14 mouse cellular contexts compared by ENCODE assay signal in the genomic region with DNA sequence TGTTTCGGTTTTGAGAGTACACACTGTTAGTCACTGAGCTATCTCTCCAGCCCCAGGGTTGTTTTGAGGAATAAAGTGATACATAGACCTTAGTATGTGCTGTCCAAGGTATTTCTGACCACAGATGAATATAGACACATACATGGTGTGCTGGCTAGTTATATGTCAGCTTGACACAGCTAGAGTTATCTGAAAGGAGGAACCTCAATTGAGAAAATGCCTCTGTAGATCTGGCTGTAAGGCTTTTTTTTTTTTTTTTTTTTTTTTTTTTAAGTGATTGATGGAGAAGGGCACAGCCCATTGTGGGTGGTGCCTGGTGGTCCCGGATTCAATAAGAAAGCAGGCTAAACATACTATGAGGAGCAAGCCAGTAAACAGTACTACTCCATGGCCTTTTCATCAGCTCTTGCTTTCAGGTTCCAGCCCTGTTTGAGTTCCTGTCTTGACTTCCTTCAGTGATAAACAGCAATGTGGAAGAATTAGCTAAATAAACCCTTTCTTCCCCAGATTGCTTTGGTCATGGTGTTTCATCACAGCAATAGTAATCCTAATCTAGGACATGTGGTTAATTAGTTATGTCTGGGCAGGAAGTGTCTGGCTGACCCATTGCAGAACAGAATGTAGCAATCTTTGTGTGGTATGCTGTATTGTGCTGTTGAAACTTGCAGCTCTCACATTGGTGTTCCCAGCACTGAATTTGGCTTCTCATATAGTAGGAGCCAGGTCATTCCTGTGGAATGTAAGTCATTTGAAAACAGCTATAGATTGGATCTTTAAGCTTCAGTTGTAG. TPM values are rescaled to one million over a fixed set of nuclear protein-coding genes. Genes with fewer than 3 reads are reported as not detected.
DNase-seq lines count a peak whose midpoint lies in the region; ATAC-seq and TF ChIP-seq lines count a peak whose summit lies in the region.
"Had no signal": no experiment of that assay in that cellular context is flagged by ENCODE, and none has a peak within 500 bp of the region (broad histone marks: within the 10 kb centered on the region; RNA-seq: fewer than 3 reads in every experiment).

No protein-coding gene starts in this region.

- no peaks in the 10 kb centered on the region for H3K36me3 ChIP-seq in liver, adult 2 months (ENCODE audit: control insufficient read depth, insufficient read depth, low read length)
- H3K36me3 ChIP-seq in liver, embryonic 11.5 days (ENCODE audit: control insufficient read depth, insufficient read depth, low read length) = no peaks in the 10 kb centered on the region
- H3K36me3 ChIP-seq in ES-E14 (ENCODE audit: control insufficient read depth, insufficient read depth, low read length, poor library complexity, severe bottlenecking) = no peaks in the 10 kb centered on the region
- H3K36me3 ChIP-seq in midbrain, embryonic 15.5 days (replicated peaks) = no peaks in the 10 kb centered on the region
- no peaks in the 10 kb centered on the region for H3K36me3 ChIP-seq in hindbrain, embryonic 12.5 days
- H3K36me3 ChIP-seq: embryonic facial prominence, embryonic 12.5 days; forebrain, embryonic 15.5 days had no signal

- H3K4me1 ChIP-seq in liver, adult 2 months (ENCODE audit: control insufficient read depth, insufficient read depth, low read length) = peaks cover 5% of the 10 kb centered on the region; the same call in 1 of the 2 replicates
- H3K4me1 ChIP-seq in liver, embryonic 11.5 days (replicated peaks; ENCODE audit: control insufficient read depth, insufficient read depth, low read length) = peaks cover 10% of the 10 kb centered on the region; the same call in 1 of the 2 replicates
- H3K4me1 ChIP-seq in ES-E14 (ENCODE audit: control insufficient read depth in 2 of 2, insufficient read depth in 2 of 2, low read length in 2 of 2, poor library complexity in 1 of 2) = no peaks in the 10 kb centered on the region
- peaks cover 15% of the 10 kb centered on the region for H3K4me1 ChIP-seq in bone marrow macrophage, adult 2 months (ENCODE audit: control insufficient read depth, insufficient read depth, low read length)
- H3K4me1 ChIP-seq in midbrain, embryonic 15.5 days = 0 out of 2 replicates have a peak, but pooled peaks cover 4% of the 10 kb centered on the region
- no peaks in the 10 kb centered on the region; the same call in 1 of the 2 replicates for H3K4me1 ChIP-seq in hindbrain, embryonic 12.5 days
- H3K4me1 ChIP-seq: embryonic facial prominence, embryonic 12.5 days; forebrain, embryonic 15.5 days had no signal

- no peak overlapping the region for H3K4me2 ChIP-seq in liver, embryonic 11.5 days
- no peak overlapping the region for H3K4me2 ChIP-seq in midbrain, embryonic 15.5 days
- no peak overlapping the region for H3K4me2 ChIP-seq in hindbrain, embryonic 12.5 days (replicated peaks)
- H3K4me2 ChIP-seq: embryonic facial prominence, embryonic 12.5 days; forebrain, embryonic 15.5 days had no signal

- H3K27ac ChIP-seq in liver, adult 2 months (replicated peaks; ENCODE audit: insufficient read depth, low read depth, low read length) = 0 out of 2 replicates have a peak overlapping the region, but pooled peaks have one; percentile 21
- no peak overlapping the region for H3K27ac ChIP-seq in liver, embryonic 11.5 days (ENCODE audit: low read depth, low read length)
- H3K27ac ChIP-seq in ES-E14 (ENCODE audit: insufficient read depth, low read depth, low read length, poor library complexity, severe bottlenecking) = no peak overlapping the region
- H3K27ac ChIP-seq in bone marrow macrophage, adult 2 months (ENCODE audit: insufficient read depth, low read depth, low read length) = peak overlapping the region; percentile 43
- no peak overlapping the region for H3K27ac ChIP-seq in midbrain, embryonic 15.5 days
- no peak overlapping the region for H3K27ac ChIP-seq in hindbrain, embryonic 12.5 days
- H3K27ac ChIP-seq: embryonic facial prominence, embryonic 12.5 days; forebrain, embryonic 15.5 days; left cerebral cortex, adult 2 months had no signal

- ATAC-seq in liver, embryonic 11.5 days (replicated peaks; ENCODE audit: low FRiP score) = no peak
- ATAC-seq in megakaryocyte, adult 5-6 weeks (ENCODE audit: poor library complexity, severe bottlenecking) = peak; percentile 92
- ATAC-seq in midbrain, embryonic 15.5 days (replicated peaks) = no peak
- no peak for ATAC-seq in hindbrain, embryonic 12.5 days (ENCODE audit: low FRiP score)
- ATAC-seq in erythroid progenitor cell, adult 5-6 weeks (replicated peaks; ENCODE audit: low FRiP score, poor library complexity, severe bottlenecking) = no peak
- ATAC-seq: forebrain, embryonic 15.5 days had no signal

- peaks cover 7% of the 10 kb centered on the region; the same call in 1 of the 2 replicates for H3K79me2 ChIP-seq in liver, adult 2 months (ENCODE audit: control insufficient read depth, insufficient read depth, low read length)

- no peaks in the 10 kb centered on the region for H3K9me3 ChIP-seq in liver, embryonic 11.5 days (ENCODE audit: control insufficient read depth, low read length)
- H3K9me3 ChIP-seq in ES-E14 (ENCODE audit: control insufficient read depth, insufficient read depth, low read depth, low read length) = no peaks in the 10 kb centered on the region
- no peaks in the 10 kb centered on the region for H3K9me3 ChIP-seq in midbrain, embryonic 15.5 days
- no peaks in the 10 kb centered on the region for H3K9me3 ChIP-seq in hindbrain, embryonic 12.5 days (replicated peaks)
- H3K9me3 ChIP-seq: embryonic facial prominence, embryonic 12.5 days; forebrain, embryonic 15.5 days had no signal

- in situ Hi-C loops in ES-E14 (cut with MboI; ENCODE audit: low sequenced_read_pairs in 2 of 2, unreplicated experiment in 2 of 2) = no loop called here

- no peak for TF ChIP-seq CTCF in liver, adult 2 months (IDR thresholded peaks at IDR 0.05; ENCODE audit: low read depth, low read length)
- TF ChIP-seq CTCF in bone marrow macrophage, adult 2 months (IDR thresholded peaks at IDR 0.05; ENCODE audit: low read depth, low read length) = no peak

- peak; percentile 83 for DNase-seq in liver, adult 2 months (ENCODE audit: extremely low read depth, low read depth, low spot score)
- DNase-seq in liver, embryonic 11.5 days (ENCODE audit: low spot score) = no peak
- DNase-seq in ES-E14 (ENCODE audit: low read depth, low spot score) = no peak
- DNase-seq: cerebellum, postnatal 14 days; gastrocnemius, postnatal 25 days; kidney, adult 11 months had no signal

- WGBS in liver, adult 2 months = 41% methylated on average over 2 of the region's 2 CpGs
- whole genome bisulfite sequencing in liver, embryonic 11.5 days = 33% methylated on average over 2 of the region's 2 CpGs
- WGBS in midbrain, embryonic 15.5 days = 66% methylated on average over 2 of the region's 2 CpGs
- 58% methylated on average over 2 of the region's 2 CpGs for WGBS in hindbrain, embryonic 12.5 days

- H3K9ac ChIP-seq in liver, adult 2 months (ENCODE audit: low read depth, low read length) = no peak overlapping the region
- no peak overlapping the region for H3K9ac ChIP-seq in liver, embryonic 11.5 days (ENCODE audit: low read depth, low read length)
- H3K9ac ChIP-seq in ES-E14 (ENCODE audit: insufficient read depth, low read depth, low read length, poor library complexity, severe bottlenecking) = no peak overlapping the region
- no peak overlapping the region for H3K9ac ChIP-seq in midbrain, embryonic 15.5 days
- H3K9ac ChIP-seq in hindbrain, embryonic 12.5 days = no peak overlapping the region
- H3K9ac ChIP-seq: embryonic facial prominence, embryonic 12.5 days; forebrain, embryonic 15.5 days had no signal

- H3K27me3 ChIP-seq in liver, adult 2 months (ENCODE audit: control insufficient read depth, insufficient read depth, low read length) = no peaks in the 10 kb centered on the region
- no peaks in the 10 kb centered on the region for H3K27me3 ChIP-seq in liver, embryonic 11.5 days (replicated peaks; ENCODE audit: control insufficient read depth, insufficient read depth, low read length)
- H3K27me3 ChIP-seq in midbrain, embryonic 15.5 days (replicated peaks) = no peaks in the 10 kb centered on the region
- no peaks in the 10 kb centered on the region for H3K27me3 ChIP-seq in hindbrain, embryonic 12.5 days
- H3K27me3 ChIP-seq: embryonic facial prominence, embryonic 12.5 days; forebrain, embryonic 15.5 days had no signal

- no peak for TF ChIP-seq POLR2A in liver, adult 2 months (IDR thresholded peaks at IDR 0.05; ENCODE audit: extremely low read depth, insufficient read depth, low read length)
- no peak for TF ChIP-seq POLR2A in bone marrow macrophage, adult 2 months (IDR thresholded peaks at IDR 0.05; ENCODE audit: borderline replicate concordance, low read depth, low read length)

- no peak overlapping the region for H3K4me3 ChIP-seq in liver, adult 2 months (ENCODE audit: insufficient read depth, low read depth, low read length)
- H3K4me3 ChIP-seq in liver, embryonic 11.5 days (ENCODE audit: low read depth, low read length) = no peak overlapping the region
- no peak overlapping the region for H3K4me3 ChIP-seq in ES-E14 (ENCODE audit: insufficient read depth in 1 of 2, low read depth in 1 of 2, low read length in 2 of 2, poor library complexity in 1 of 2, severe bottlenecking in 1 of 2)
- H3K4me3 ChIP-seq in bone marrow macrophage, adult 2 months (ENCODE audit: insufficient read depth, low read length) = no peak overlapping the region
- no peak overlapping the region for H3K4me3 ChIP-seq in midbrain, embryonic 15.5 days
- no peak overlapping the region for H3K4me3 ChIP-seq in hindbrain, embryonic 12.5 days
- H3K4me3 ChIP-seq: embryonic facial prominence, embryonic 12.5 days; forebrain, embryonic 15.5 days; left cerebral cortex, adult 2 months had no signal

RNA-seq across cellular contexts. Expression of gene Luzp1, which starts 36.1 kb away (rescaled TPM):
- total RNA-seq in liver, adult 2 months (2014; rRNA removed) = 6.8 and 8.1 TPM in 2 replicates
- 2.5 and 3.3 TPM in 2 replicates for polyA plus RNA-seq in liver, adult 2 months (2012; rRNA removed)
- polyA plus RNA-seq in liver, embryonic 11.5 days (2014; fragmentation: Nextera tagmentation; extraction: Ambion mirVana) = 44.7 TPM in 2 replicates
- 34.6 and 41.0 TPM in 2 replicates for total RNA-seq in ES-E14 (2012; rRNA removed)
- 11.9 and 17.2 TPM in 2 replicates for polyA plus RNA-seq in bone marrow macrophage, adult 2 months (2012; ENCODE audit: insufficient read depth, insufficient read length, missing spikeins)
- 3.4 and 6.7 TPM in 2 replicates for total RNA-seq in megakaryocyte, adult 5-6 weeks (2015)
- total RNA-seq in megakaryocyte, adult 5-6 weeks (2017) = 3.5 and 4.8 TPM in 2 replicates
- polyA plus RNA-seq in midbrain, embryonic 15.5 days (2015; fragmentation: Nextera tagmentation; extraction: Ambion mirVana) = 52.0 and 57.7 TPM in 2 replicates
- polyA plus RNA-seq in hindbrain, embryonic 12.5 days (2016; fragmentation: Nextera tagmentation; extraction: Ambion mirVana) = 80.9 and 83.1 TPM in 2 replicates
- 0.42 and 0.72 TPM in 2 replicates for total RNA-seq in erythroid progenitor cell, adult 5-6 weeks (2015; ENCODE audit: low replicate concordance)
- total RNA-seq in erythroid progenitor cell, adult 5-6 weeks (2017; ENCODE audit: low replicate concordance) = 1.4 and 1.5 TPM in 2 replicates

RNA-seq across cellular contexts. Expression of gene 6030445D17Rik, which starts 43.6 kb away (rescaled TPM):
- 0.07 and 0.18 TPM in 2 replicates for total RNA-seq in liver, adult 2 months (2014; rRNA removed)
- polyA plus RNA-seq in liver, adult 2 months (2012; rRNA removed) = 0.11 and 0.15 TPM in 2 replicates
- not detected in 2 replicates for polyA plus RNA-seq in liver, embryonic 11.5 days (2014; fragmentation: Nextera tagmentation; extraction: Ambion mirVana)
- 0.89 and 1.0 TPM in 2 replicates for total RNA-seq in ES-E14 (2012; rRNA removed)
- polyA plus RNA-seq in bone marrow macrophage, adult 2 months (2012; ENCODE audit: insufficient read depth, insufficient read length, missing spikeins) = not detected in 2 replicates
- total RNA-seq in megakaryocyte, adult 5-6 weeks (2015) = 0.13 TPM in 1 of 2 replicates, not detected in the other
- total RNA-seq in megakaryocyte, adult 5-6 weeks (2017) = not detected in 2 replicates
- polyA plus RNA-seq in midbrain, embryonic 15.5 days (2015; fragmentation: Nextera tagmentation; extraction: Ambion mirVana) = 0.15 and 0.19 TPM in 2 replicates
- polyA plus RNA-seq in hindbrain, embryonic 12.5 days (2016; fragmentation: Nextera tagmentation; extraction: Ambion mirVana) = 0.12 TPM in 1 of 2 replicates, not detected in the other
- total RNA-seq in erythroid progenitor cell, adult 5-6 weeks (2015; ENCODE audit: low replicate concordance) = not detected in 2 replicates
- not detected in 2 replicates for total RNA-seq in erythroid progenitor cell, adult 5-6 weeks (2017; ENCODE audit: low replicate concordance)

Comparison
In these comparisons a context has a peak if more than half of its experiments do, and no peak if none do; other contexts are left out.
1. H3K27ac ChIP-seq: peak in liver, adult 2 months (single experiment) and bone marrow macrophage, adult 2 months (single experiment); none in liver, embryonic 11.5 days (single experiment), ES-E14 (single experiment), midbrain, embryonic 15.5 days (single experiment) and hindbrain, embryonic 12.5 days (single experiment).